Mouse (Mus musculus): ENCODE data around the gene Ttll6. TPM values are rescaled to one million over a fixed set of nuclear protein-coding genes. Genes with fewer than 3 reads are reported as not detected.

Ttll6 gene
- polyA plus RNA-seq, 1 experiment from 2014 or later, result not detected

DNA sequence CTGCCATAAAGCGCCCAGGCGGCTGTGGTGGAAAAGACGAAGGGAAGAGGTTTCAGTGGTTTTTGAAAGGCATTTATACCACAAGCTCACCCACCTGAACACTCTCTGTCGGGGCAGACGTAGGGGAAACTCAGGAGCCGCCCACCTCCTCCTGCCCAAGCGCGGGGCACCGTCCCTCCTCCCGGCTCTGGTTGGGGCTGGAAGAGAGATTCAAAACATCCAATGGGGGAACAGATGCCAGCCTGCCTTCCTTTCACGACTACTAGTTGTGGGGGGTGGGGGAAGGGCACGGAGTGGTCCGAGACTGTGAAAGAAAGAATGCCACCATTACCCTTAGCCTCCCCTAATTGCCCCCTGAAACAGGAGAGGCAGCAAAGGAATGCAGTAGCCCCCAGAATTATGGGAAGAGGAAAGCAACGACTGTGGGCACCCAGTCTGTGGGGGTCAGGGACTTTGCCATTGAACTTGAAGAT is 66.6 kb downstream of the Ttll6 start:
- WGBS, result under 1% methylated on average over 14 of the region's 14 CpGs

DNA sequence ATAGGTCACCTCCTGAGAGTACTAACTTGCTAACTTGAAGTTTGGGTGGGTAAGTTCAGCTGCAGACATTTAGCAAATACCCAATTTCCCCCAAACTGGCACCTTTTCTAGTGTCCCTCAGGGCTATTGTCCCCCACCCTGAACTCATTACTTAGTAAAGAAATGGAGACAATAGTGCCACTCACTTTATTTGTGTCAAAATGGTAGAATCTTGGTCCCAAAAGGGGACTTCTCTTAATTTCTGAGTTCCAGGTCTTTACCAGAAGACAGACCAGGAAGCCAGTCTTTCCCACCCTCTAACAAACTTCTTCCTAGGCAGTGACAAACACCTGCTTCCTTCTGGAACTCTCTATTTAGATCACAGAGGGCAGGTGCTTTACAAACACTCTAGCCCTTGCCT is 68.2 kb downstream of the Ttll6 start:
- Histone ChIP-seq H3K4me2 (no peak overlapping the region), H3K27ac (no peak overlapping the region), H3K36me3 (no peaks in the 10 kb centered on the region), H3K9ac (no peak overlapping the region), H3K4me1 (peaks cover 18% of the 10 kb centered on the region), H3K4me3 (replicated peaks) (no peak overlapping the region), H3K9me3 (replicated peaks) (no peaks in the 10 kb centered on the region), H3K27me3 (peaks cover 99% of the 10 kb centered on the region)
- no peak for ATAC-seq (replicated peaks; ENCODE audit: low FRiP score)

More for the DNA sequence above, 66.6 kb downstream of the Ttll6 start:
- Histone ChIP-seq H3K36me3 (no peaks in the 10 kb centered on the region), H3K27ac (no peak overlapping the region), H3K4me1 (peaks cover 16% of the 10 kb centered on the region), H3K9me3 (replicated peaks) (no peaks in the 10 kb centered on the region), H3K4me3 (replicated peaks) (peak overlapping the region; percentile 10; the same call in 1 of the 2 replicates), H3K27me3 (peaks cover 100% of the 10 kb centered on the region), H3K4me2 (peak overlapping the region; percentile 35), H3K9ac (no peak overlapping the region)
- ATAC-seq (replicated peaks; ENCODE audit: low FRiP score), result no peak

DNA sequence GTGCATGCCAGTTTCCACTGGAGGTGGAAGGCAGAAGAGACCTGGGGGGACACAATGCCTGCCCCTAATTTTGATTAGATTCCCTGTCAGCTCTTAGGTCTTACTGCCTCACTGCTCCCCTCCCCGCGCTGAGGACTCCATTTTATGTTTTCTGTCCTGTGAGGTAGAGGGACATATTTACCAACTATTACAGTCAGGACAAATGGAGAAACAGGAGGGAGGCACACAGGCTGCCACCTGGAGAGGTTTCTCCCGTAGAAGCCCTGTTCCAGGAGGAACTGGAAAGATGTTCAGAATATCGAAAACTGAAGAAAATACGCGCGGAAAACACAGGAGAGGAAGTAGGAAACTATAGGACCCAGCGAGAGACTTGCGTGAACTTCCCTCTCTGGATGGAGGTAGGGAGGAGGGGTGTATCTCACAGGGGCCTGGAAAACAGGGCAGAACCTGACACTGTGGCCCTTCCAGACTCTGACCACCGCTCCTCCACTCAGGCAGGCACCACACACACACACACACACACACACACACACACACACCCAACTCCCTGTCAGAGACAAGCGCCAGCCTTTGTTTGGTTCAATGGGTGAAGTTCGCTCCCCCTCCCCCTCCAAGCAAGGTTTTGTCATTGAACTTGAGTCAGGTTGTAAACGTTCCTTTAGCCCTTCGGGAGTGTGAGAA is 69.0 kb downstream of the Ttll6 start:
- Histone ChIP-seq H3K36me3 (no peaks in the 10 kb centered on the region), H3K27me3 (peaks cover 99% of the 10 kb centered on the region), H3K9me3 (replicated peaks) (no peaks in the 10 kb centered on the region), H3K4me2 (no peak overlapping the region), H3K4me3 (replicated peaks) (0 out of 2 replicates have a peak overlapping the region, but pooled peaks have one; percentile 26), H3K9ac (no peak overlapping the region), H3K4me1 (peaks cover 18% of the 10 kb centered on the region), H3K27ac (no peak overlapping the region)
- WGBS, result 2% methylated on average over 14 of the region's 14 CpGs
- no peak for ATAC-seq (replicated peaks; ENCODE audit: low FRiP score)

DNA sequence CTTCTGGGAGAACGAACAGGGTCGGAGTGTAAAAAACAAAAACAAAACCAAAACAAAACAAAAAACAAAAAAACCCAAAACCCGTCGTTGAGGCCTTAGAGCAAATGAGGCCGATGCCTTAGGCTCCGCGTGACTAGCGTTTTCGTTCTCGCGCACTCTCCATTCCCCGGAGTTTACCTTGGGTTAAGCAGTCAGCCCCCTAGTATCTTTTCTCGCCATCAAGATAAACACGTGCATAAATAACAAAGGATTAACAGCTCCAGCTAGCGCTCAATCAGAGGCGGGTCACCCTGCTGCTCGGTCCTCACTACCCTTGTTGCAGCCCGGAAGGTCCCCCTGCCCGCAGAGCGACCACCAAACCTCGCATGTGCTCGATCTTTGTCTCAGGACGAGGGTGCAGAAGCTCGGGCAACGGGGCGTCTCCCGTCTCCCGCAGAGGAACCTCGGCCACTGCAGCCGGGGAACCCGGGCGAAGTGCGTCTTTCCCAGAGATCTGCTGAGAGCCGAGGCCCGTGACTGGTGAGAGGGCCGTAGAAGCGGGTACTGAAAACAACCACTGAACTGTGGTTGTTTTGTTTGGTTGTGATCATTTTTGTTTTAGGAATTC is 69.7 kb downstream of the Ttll6 start:
- H3K27me3 ChIP-seq, result peaks cover 99% of the 10 kb centered on the region
- no peak overlapping the region for H3K9ac ChIP-seq
- H3K27ac ChIP-seq, result no peak overlapping the region
- peak overlapping the region; percentile 26 for H3K4me3 ChIP-seq (replicated peaks)
- no peak for ATAC-seq (replicated peaks; ENCODE audit: low FRiP score)
- peaks cover 18% of the 10 kb centered on the region for H3K4me1 ChIP-seq
- H3K36me3 ChIP-seq, result no peaks in the 10 kb centered on the region
- no peaks in the 10 kb centered on the region for H3K9me3 ChIP-seq (replicated peaks)
- under 1% methylated on average over 37 of the region's 37 CpGs for WGBS
- peak overlapping the region; percentile 45 for H3K4me2 ChIP-seq

DNA sequence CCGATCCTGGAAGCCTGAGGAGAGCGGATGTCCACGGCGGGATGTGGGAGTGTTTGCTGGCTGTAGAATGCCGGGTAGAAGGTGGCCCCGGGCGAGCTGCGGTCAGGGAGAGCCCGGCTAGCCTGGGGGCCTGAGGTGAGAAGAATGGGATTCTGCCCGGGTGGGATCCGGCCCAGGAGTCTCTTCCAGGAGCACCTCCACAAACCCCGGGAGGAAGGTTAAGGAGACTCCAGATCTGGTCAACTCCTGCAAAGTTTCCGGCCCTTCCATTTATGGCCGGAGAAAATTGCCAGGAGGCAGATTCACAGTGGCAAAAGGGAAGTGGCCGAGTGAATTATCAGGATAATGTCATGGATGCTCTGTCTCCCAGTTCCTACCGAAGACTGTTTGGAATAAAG is 70.2 kb downstream of the Ttll6 start:
- H3K27me3 ChIP-seq, result peaks cover 99% of the 10 kb centered on the region
- H3K4me1 ChIP-seq, result peaks cover 18% of the 10 kb centered on the region
- no peaks in the 10 kb centered on the region for H3K36me3 ChIP-seq
- no peak overlapping the region for H3K9ac ChIP-seq
- H3K27ac ChIP-seq, result no peak overlapping the region
- peak overlapping the region; percentile 26 for H3K4me3 ChIP-seq (replicated peaks)
- H3K4me2 ChIP-seq, result peak overlapping the region; percentile 45
- under 1% methylated on average over 16 of the region's 16 CpGs for WGBS
- H3K9me3 ChIP-seq (replicated peaks), result no peaks in the 10 kb centered on the region
- no peak for ATAC-seq (replicated peaks; ENCODE audit: low FRiP score)

DNA sequence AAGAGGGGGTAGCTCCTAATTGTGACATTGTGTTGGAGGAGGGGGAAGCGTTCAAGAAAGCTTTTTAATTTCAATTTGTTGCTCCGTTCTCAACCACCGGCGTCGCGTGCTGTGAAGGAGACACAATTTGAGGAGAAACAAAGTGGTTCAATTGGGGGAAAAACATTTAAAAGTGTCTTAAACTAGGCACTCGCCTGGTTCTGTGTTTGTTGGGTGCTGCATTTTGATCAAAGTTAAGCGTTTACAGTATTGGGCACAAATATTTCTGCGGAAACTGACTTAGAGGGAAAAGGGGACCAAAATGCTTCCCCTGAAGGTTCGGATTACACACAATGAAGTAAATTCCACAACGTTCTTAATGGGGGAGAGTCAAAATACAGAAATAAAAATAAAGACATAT is 70.8 kb downstream of the Ttll6 start:
- ATAC-seq (replicated peaks; ENCODE audit: low FRiP score), result no peak
- Histone ChIP-seq H3K27me3 (peaks cover 98% of the 10 kb centered on the region), H3K27ac (no peak overlapping the region), H3K4me1 (peaks cover 18% of the 10 kb centered on the region), H3K36me3 (no peaks in the 10 kb centered on the region), H3K9ac (no peak overlapping the region), H3K4me3 (replicated peaks) (no peak overlapping the region), H3K4me2 (no peak overlapping the region), H3K9me3 (replicated peaks) (no peaks in the 10 kb centered on the region)
- WGBS, result 2% methylated on average over 11 of the region's 11 CpGs

DNA sequence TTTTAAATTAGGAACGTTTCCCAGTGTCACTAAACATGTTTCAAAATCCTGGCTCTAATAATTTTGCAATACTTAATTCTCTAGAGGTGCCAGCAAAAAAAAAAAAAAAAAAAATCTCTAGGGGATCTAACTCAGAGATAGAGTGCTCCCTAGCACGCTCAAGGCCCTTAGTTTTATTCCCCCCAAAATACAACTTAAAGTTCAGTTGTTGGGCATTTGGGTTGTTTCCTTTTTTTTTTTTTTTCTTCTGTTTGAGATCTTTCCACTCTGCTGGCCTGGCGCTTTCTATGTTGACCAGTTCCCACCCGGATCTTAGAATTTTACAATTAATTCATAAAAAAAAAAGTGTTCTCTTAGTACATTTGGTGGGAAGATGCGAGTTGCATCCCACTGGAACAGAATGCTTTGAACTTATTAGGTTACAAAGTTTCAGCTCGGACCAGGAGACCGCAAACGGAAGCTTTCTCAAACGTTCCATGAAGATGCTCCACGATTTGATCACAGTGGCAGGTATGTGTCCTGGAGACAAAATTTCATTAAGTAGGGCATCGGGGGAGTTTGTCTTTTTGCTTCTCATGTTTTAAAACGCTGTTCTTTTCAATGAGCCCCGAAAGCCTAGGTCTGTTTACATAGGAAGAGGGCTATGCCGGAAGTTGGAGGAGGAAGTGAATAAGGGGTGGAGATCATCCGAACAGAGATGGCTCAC is 72.0 kb downstream of the Ttll6 start:
- ATAC-seq (replicated peaks; ENCODE audit: low FRiP score), result no peak
- peaks cover 13% of the 10 kb centered on the region for H3K4me1 ChIP-seq
- no peak overlapping the region for H3K4me2 ChIP-seq
- H3K4me3 ChIP-seq (replicated peaks), result no peak overlapping the region
- H3K9me3 ChIP-seq (replicated peaks), result no peaks in the 10 kb centered on the region
- no peak overlapping the region for H3K9ac ChIP-seq
- H3K36me3 ChIP-seq, result no peaks in the 10 kb centered on the region
- no peak overlapping the region for H3K27ac ChIP-seq
- H3K27me3 ChIP-seq, result peaks cover 95% of the 10 kb centered on the region
- WGBS, result 3% methylated on average over 15 of the region's 15 CpGs

Other genes with a start within 250 kb of the Ttll6 start
- gene B4galnt2, start 218.9 kb upstream of the Ttll6 start, polyA plus RNA-seq (2015; fragmentation: Nextera tagmentation; extraction: Ambion mirVana), result 1.4 TPM in 2 replicates
- gene Igf2bp1, start 127.8 kb upstream of the Ttll6 start, polyA plus RNA-seq (2015; fragmentation: Nextera tagmentation; extraction: Ambion mirVana), result 53.8 and 57.9 TPM in 2 replicates
- gene Gip, start 109.2 kb upstream of the Ttll6 start, polyA plus RNA-seq (2015; fragmentation: Nextera tagmentation; extraction: Ambion mirVana), result not detected in 2 replicates
- 98.3 and 99.0 TPM in 2 replicates for gene Snf8, start 98.9 kb upstream of the Ttll6 start, polyA plus RNA-seq (2015; fragmentation: Nextera tagmentation; extraction: Ambion mirVana)
- 40.6 and 42.0 TPM in 2 replicates for gene Ube2z, start 68.4 kb upstream of the Ttll6 start, polyA plus RNA-seq (2015; fragmentation: Nextera tagmentation; extraction: Ambion mirVana)
- 648 and 705 TPM in 2 replicates for gene Atp5g1, start 58.1 kb upstream of the Ttll6 start, polyA plus RNA-seq (2015; fragmentation: Nextera tagmentation; extraction: Ambion mirVana)
- gene Calcoco2, start 21.8 kb upstream of the Ttll6 start, polyA plus RNA-seq (2015; fragmentation: Nextera tagmentation; extraction: Ambion mirVana), result not detected in 2 replicates
- 0.09 and 1.0 TPM in 2 replicates for gene Hoxb13, start 60.5 kb downstream of the Ttll6 start, polyA plus RNA-seq (2015; fragmentation: Nextera tagmentation; extraction: Ambion mirVana)
- 22.3 and 27.2 TPM in 2 replicates for gene Hoxb9, start 137.7 kb downstream of the Ttll6 start, polyA plus RNA-seq (2015; fragmentation: Nextera tagmentation; extraction: Ambion mirVana)
- gene Hoxb8, start 148.1 kb downstream of the Ttll6 start, polyA plus RNA-seq (2015; fragmentation: Nextera tagmentation; extraction: Ambion mirVana), result 8.9 and 9.8 TPM in 2 replicates
- gene Hoxb7, start 152.8 kb downstream of the Ttll6 start, polyA plus RNA-seq (2015; fragmentation: Nextera tagmentation; extraction: Ambion mirVana), result 58.5 and 62.7 TPM in 2 replicates
- 47.1 and 49.1 TPM in 2 replicates for gene Hoxb6, start 158.7 kb downstream of the Ttll6 start, polyA plus RNA-seq (2015; fragmentation: Nextera tagmentation; extraction: Ambion mirVana)
- 18.8 and 20.2 TPM in 2 replicates for gene Hoxb5, start 169.6 kb downstream of the Ttll6 start, polyA plus RNA-seq (2015; fragmentation: Nextera tagmentation; extraction: Ambion mirVana)
- 6.4 and 7.1 TPM in 2 replicates for gene Hoxb4, start 184.5 kb downstream of the Ttll6 start, polyA plus RNA-seq (2015; fragmentation: Nextera tagmentation; extraction: Ambion mirVana)
- 4.4 and 4.5 TPM in 2 replicates for gene Hoxb3, start 189.5 kb downstream of the Ttll6 start, polyA plus RNA-seq (2015; fragmentation: Nextera tagmentation; extraction: Ambion mirVana)
- 45.7 and 45.9 TPM in 2 replicates for gene Hoxb2, start 216.7 kb downstream of the Ttll6 start, polyA plus RNA-seq (2015; fragmentation: Nextera tagmentation; extraction: Ambion mirVana)
- 0.27 and 0.35 TPM in 2 replicates for gene Hoxb1, start 232.0 kb downstream of the Ttll6 start, polyA plus RNA-seq (2015; fragmentation: Nextera tagmentation; extraction: Ambion mirVana)